Mouse (Mus musculus) ES-Bruce4 (cell line): ENCODE measurements around the gene Rnf151. TPM values are rescaled to one million over a fixed set of nuclear protein-coding genes. Genes with fewer than 3 reads are reported as not detected.
A peak's percentile ranks its signal among the peaks of the same experiment; 100 is the strongest.

ENCODE experiments used
- H3K27ac ChIP-seq: 2 replicates; pipeline ENCODE4 v1.5.1; 2012; ENCODE audit warnings: low read length, inconsistent platforms; ENCODE audit not compliant: insufficient read depth
- H3K27me3 ChIP-seq: 2 replicates; pipeline ENCODE4 v1.6.1; 2012; ENCODE audit warnings: mild to moderate bottlenecking, low read length, inconsistent platforms; ENCODE audit not compliant: control insufficient read depth, poor library complexity, insufficient read depth, severe bottlenecking
- H3K36me3 ChIP-seq: 2 replicates; pipeline ENCODE4 v1.6.1; 2012; ENCODE audit warnings: inconsistent platforms, mild to moderate bottlenecking, low read length, moderate library complexity; ENCODE audit not compliant: control insufficient read depth, poor library complexity, insufficient read depth, severe bottlenecking
- H3K4me1 ChIP-seq: one replicate; pipeline ENCODE4 v1.8.1; 2011; ENCODE audit warnings: low read length; ENCODE audit not compliant: control insufficient read depth, insufficient read depth
- H3K4me3 ChIP-seq: 2 replicates; pipeline ENCODE4 v1.5.1; 2011; ENCODE audit warnings: low read depth, mild to moderate bottlenecking, low read length
- H3K9ac ChIP-seq: 2 replicates; pipeline ENCODE4 v1.6.1; 2012; ENCODE audit warnings: low read depth, mild to moderate bottlenecking, inconsistent platforms; ENCODE audit not compliant: poor library complexity, severe bottlenecking
- H3K9me3 ChIP-seq: replicated peaks from 2 replicates; pipeline ENCODE4 v1.6.1; 2012; ENCODE audit warnings: mild to moderate bottlenecking, low read length, inconsistent platforms; ENCODE audit not compliant: control insufficient read depth, poor library complexity, insufficient read depth, severe bottlenecking
- CTCF ChIP-seq: IDR thresholded peaks from one replicate; pipeline ENCODE4 v1.8.1; 2011; ENCODE audit warnings: low read depth, low read length
- EP300 ChIP-seq: IDR thresholded peaks from 2 replicates; pipeline ENCODE4 v1.6.1; 2011; ENCODE audit warnings: low read depth, low read length; ENCODE audit not compliant: insufficient read depth
- POLR2A ChIP-seq: IDR thresholded peaks from one replicate; pipeline ENCODE4 v1.8.1; 2011; ENCODE audit warnings: low read length; ENCODE audit not compliant: insufficient read depth
- polyA plus RNA-seq: library from polyadenylated mRNA; stranded (reverse); fragments of >200 nt; gene quantifications from 2 replicates; pipeline ENCODE4 v1.2.4, GENCODE M21; 2011; ENCODE audit warnings: low read depth; ENCODE audit not compliant: missing spikeins, insufficient read depth, insufficient read length

Rnf151 gene
- polyA plus RNA-seq, 1 experiment = not detected

DNA sequence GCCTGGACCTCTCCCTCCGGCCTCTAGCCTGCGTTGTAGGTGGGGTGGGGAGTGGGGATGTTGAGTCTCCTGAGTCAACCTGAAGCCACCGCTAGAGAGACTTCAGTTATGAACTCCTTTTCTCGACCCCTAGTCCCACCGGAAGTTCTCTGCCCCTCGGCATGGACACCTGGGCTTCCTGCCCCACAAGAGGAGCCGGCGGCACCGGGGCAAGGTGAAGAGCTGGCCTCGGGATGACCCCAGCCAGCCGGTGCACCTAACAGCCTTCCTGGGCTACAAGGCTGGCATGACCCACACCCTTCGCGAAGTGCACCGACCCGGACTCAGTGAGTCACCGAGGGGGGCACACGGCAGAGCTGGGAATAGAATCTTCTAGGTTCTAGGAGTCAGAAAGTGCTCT lies 10.3 kb upstream of the Rnf151 start:
- Histone ChIP-seq H3K9me3 (no peaks in the 10 kb centered on the region), H3K27me3 (no peaks in the 10 kb centered on the region), H3K27ac (no peak overlapping the region), H3K36me3 (no peaks in the 10 kb centered on the region), H3K9ac (peak overlapping the region; percentile 30; the same call in 1 of the 2 replicates), H3K4me3 (peak overlapping the region; percentile 31; the same call in 1 of the 2 replicates), H3K4me1 (peaks cover 2% of the 10 kb centered on the region)
- TF ChIP-seq POLR2A = no peak

GRCm38 (mm10) chr17:24727618-24728017 lies 9.8 kb upstream of the Rnf151 start, which contains the start of gene Rpl3l:
Gene Rpl3l (plus strand): TSS chr17:24727820.
- no peaks in the 10 kb centered on the region for H3K9me3 ChIP-seq
- H3K36me3 ChIP-seq = no peaks in the 10 kb centered on the region
- H3K27me3 ChIP-seq = no peaks in the 10 kb centered on the region
- no peak for TF ChIP-seq EP300
- no peak for TF ChIP-seq CTCF
- no peak for TF ChIP-seq POLR2A
- peak within 1 kb of the TSS; percentile 31; the same call in 1 of the 2 replicates for H3K4me3 ChIP-seq
- peak within 1 kb of the TSS; percentile 30; the same call in 1 of the 2 replicates for H3K9ac ChIP-seq
- no peak within 1 kb of the TSS for H3K27ac ChIP-seq
- H3K4me1 ChIP-seq = no peaks in the 10 kb centered on the region

- Histone ChIP-seq H3K4me3 (no peak overlapping the region), H3K9ac (no peak overlapping the region), H3K4me1 (no peaks in the 10 kb centered on the region), H3K27me3 (no peaks in the 10 kb centered on the region), H3K9me3 (no peaks in the 10 kb centered on the region), H3K36me3 (peaks cover 15% of the 10 kb centered on the region), H3K27ac (no peak overlapping the region)
- TF ChIP-seq CTCF = no peak
- TF ChIP-seq EP300 = no peak
- TF ChIP-seq POLR2A = no peak
Observed at GRCm38 (mm10) chr17:24725637-24726390, 8.0 kb upstream of the Rnf151 start.

DNA sequence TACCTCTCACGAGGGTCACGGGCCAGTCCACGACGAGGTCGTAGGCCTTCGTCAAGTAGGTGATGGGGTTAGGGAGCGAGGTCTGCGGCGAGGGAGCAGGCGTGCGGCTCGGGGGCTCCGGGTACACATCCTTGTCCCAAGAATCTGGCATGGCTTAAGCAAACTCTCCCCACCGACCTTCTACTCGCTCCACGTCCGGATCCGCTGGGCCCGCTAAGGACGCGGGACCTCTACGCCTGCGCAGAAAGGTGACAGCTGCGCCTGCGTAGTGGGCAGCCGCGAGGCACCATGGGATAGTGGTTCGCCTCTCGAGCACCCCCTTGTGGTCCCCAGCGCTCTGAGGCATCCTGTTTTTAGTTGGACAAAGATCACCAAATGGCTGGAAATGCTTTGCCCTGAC lies 6.3 kb upstream of the Rnf151 start, which contains the start of gene Ndufb10:
Gene Ndufb10, minus strand, starts transcription at position 295 of the 400 bp plus-strand sequence.
- Histone ChIP-seq H3K36me3 (peaks cover 21% of the 10 kb centered on the region), H3K4me1 (no peaks in the 10 kb centered on the region), H3K27me3 (no peaks in the 10 kb centered on the region), H3K27ac (peak within 1 kb of the TSS; percentile 47), H3K9ac (peak within 1 kb of the TSS; percentile 65), H3K9me3 (no peaks in the 10 kb centered on the region), H3K4me3 (peak within 1 kb of the TSS; percentile 90)
- TF ChIP-seq CTCF (peak; percentile 92), POLR2A (peak; percentile 85), EP300 (no peak)

DNA sequence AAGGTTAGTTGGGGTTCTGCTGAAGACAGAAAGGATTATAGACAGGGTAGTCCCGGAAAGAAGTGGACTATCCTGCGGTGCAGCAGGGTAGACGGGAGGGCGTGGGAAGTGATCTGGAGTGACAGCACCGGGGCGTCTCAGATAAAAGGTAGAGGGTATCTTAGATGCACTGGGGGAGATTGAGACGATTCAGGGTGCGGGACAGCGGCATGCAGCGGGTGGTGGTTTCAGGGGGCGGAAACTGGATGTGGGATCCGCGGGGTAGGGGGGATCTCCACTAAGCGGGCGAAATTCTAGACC lies 6.0 kb upstream of the Rnf151 start:
- H3K27me3 ChIP-seq = no peaks in the 10 kb centered on the region
- TF ChIP-seq EP300 (no peak), POLR2A (no peak), CTCF (no peak)
- peak overlapping the region; percentile 90 for H3K4me3 ChIP-seq
- no peaks in the 10 kb centered on the region for H3K4me1 ChIP-seq
- H3K9me3 ChIP-seq = no peaks in the 10 kb centered on the region
- peak overlapping the region; percentile 65 for H3K9ac ChIP-seq
- peaks cover 22% of the 10 kb centered on the region for H3K36me3 ChIP-seq
- peak overlapping the region; percentile 47 for H3K27ac ChIP-seq

GRCm38 (mm10) chr17:24723122-24723880 lies 5.4 kb upstream of the Rnf151 start:
- Histone ChIP-seq H3K9me3 (no peaks in the 10 kb centered on the region), H3K4me3 (peak overlapping the region; percentile 90), H3K27ac (peak overlapping the region; percentile 47; the same call in 1 of the 2 replicates), H3K27me3 (no peaks in the 10 kb centered on the region), H3K36me3 (peaks cover 28% of the 10 kb centered on the region), H3K4me1 (no peaks in the 10 kb centered on the region), H3K9ac (peak overlapping the region; percentile 65)
- TF ChIP-seq CTCF (no peak), EP300 (no peak), POLR2A (no peak)
